Comparison of ENCODE assay signal across 8 mouse cellular contexts in the genomic region with DNA sequence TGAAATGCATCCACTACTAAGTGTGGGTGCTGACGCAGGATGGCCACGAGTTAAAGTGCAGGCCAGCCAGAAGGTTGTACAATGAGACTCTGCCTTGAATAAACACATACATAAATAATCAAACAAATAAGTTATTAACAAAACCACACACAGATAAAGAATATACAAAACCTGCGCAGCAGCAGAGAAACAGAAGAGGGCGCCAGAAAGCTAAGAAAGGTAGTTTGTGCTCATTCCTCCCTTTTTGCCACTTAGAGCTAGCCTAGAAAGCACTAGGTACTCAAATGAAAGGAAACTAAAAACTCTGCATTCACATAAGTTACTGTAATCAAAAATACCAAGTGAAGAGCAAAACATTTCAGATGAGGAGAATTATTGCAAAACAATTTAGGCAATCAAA. TPM values are rescaled to one million over a fixed set of nuclear protein-coding genes. Genes with fewer than 3 reads are reported as not detected.
DNase-seq lines count a peak whose midpoint lies in the region; ATAC-seq and TF ChIP-seq lines count a peak whose summit lies in the region.
"Had no signal": no experiment of that assay in that cellular context is flagged by ENCODE, and none has a peak within 500 bp of the region (broad histone marks: within the 10 kb centered on the region; RNA-seq: fewer than 3 reads in every experiment).

No protein-coding gene starts in this region.

- H3K4me3 ChIP-seq in midbrain, embryonic 10.5 days, result no peak overlapping the region
- no peak overlapping the region for H3K4me3 ChIP-seq in midbrain, embryonic 16.5 days (ENCODE audit: low read depth, low read length)
- no peak overlapping the region for H3K4me3 ChIP-seq in left cerebral cortex, adult 2 months
- H3K4me3 ChIP-seq: neural tube, embryonic 13.5 days had no signal

- H3K27ac ChIP-seq in midbrain, embryonic 10.5 days (replicated peaks), result no peak overlapping the region
- H3K27ac ChIP-seq in midbrain, embryonic 16.5 days (ENCODE audit: low read length), result no peak overlapping the region
- H3K27ac ChIP-seq in left cerebral cortex, adult 2 months, result no peak overlapping the region
- H3K27ac ChIP-seq: neural tube, embryonic 13.5 days had no signal

- TF ChIP-seq CTCF in left cerebral cortex, adult 2 months (IDR thresholded peaks at IDR 0.05), result peak; percentile 86

- peaks cover 11% of the 10 kb centered on the region; the same call in 1 of the 2 replicates for H3K9me3 ChIP-seq in midbrain, embryonic 10.5 days (replicated peaks)
- H3K9me3 ChIP-seq in midbrain, embryonic 16.5 days (replicated peaks; ENCODE audit: control insufficient read depth, low read length, poor library complexity, severe bottlenecking), result no peaks in the 10 kb centered on the region

- H3K9ac ChIP-seq in midbrain, embryonic 16.5 days (ENCODE audit: low read depth, low read length), result no peak overlapping the region
- H3K9ac ChIP-seq: neural tube, embryonic 13.5 days had no signal

- H3K4me2 ChIP-seq in midbrain, embryonic 16.5 days (ENCODE audit: low read length), result no peak overlapping the region
- H3K4me2 ChIP-seq: neural tube, embryonic 13.5 days had no signal

- peaks cover 9% of the 10 kb centered on the region for H3K4me1 ChIP-seq in midbrain, embryonic 10.5 days
- H3K4me1 ChIP-seq in midbrain, embryonic 16.5 days (ENCODE audit: control insufficient read depth, insufficient read depth, low read length), result no peaks in the 10 kb centered on the region
- H3K4me1 ChIP-seq: neural tube, embryonic 13.5 days had no signal

- no peaks in the 10 kb centered on the region for H3K27me3 ChIP-seq in midbrain, embryonic 10.5 days (ENCODE audit: low read depth, poor library complexity, severe bottlenecking)
- no peaks in the 10 kb centered on the region for H3K27me3 ChIP-seq in midbrain, embryonic 16.5 days (ENCODE audit: control insufficient read depth, insufficient read depth, low read depth, low read length)
- H3K27me3 ChIP-seq: neural tube, embryonic 13.5 days had no signal

- no peaks in the 10 kb centered on the region for H3K36me3 ChIP-seq in midbrain, embryonic 10.5 days
- no peaks in the 10 kb centered on the region for H3K36me3 ChIP-seq in midbrain, embryonic 16.5 days (ENCODE audit: control insufficient read depth, insufficient read depth, low read length)
- H3K36me3 ChIP-seq: neural tube, embryonic 13.5 days had no signal

- 35% methylated on average over 4 of the region's 4 CpGs for WGBS in midbrain, embryonic 10.5 days
- WGBS in midbrain, embryonic 16.5 days, result 20% methylated on average over 4 of the region's 4 CpGs

- no peak; the same call in 1 of the 2 replicates for ATAC-seq in midbrain, embryonic 16.5 days

- peak; percentile 15 for DNase-seq in midbrain, embryonic 10.5 days (ENCODE audit: low spot score)
- DNase-seq in NIH3T3 (ENCODE audit: low read depth), result peak; percentile 82
- DNase-seq in c-Kit-positive CD71-positive TER-119-positive erythroid progenitor cells, embryonic 14.5 days (ENCODE audit: low spot score), result peak; percentile 28
- peak; percentile 39 to 70 for DNase-seq in heart, postnatal 14 days
- peak; percentile 38 to 54 for DNase-seq in left cerebral cortex, adult 2 months (ENCODE audit: extremely low spot score in 1 of 2, low spot score in 2 of 2)
- peak; percentile 21 to 57 for DNase-seq in natural killer cell, adult 2 months (ENCODE audit: low spot score in 2 of 2)

- intact Hi-C loops in heart, postnatal 14 days (cut with DNase I), result loop anchor here (2.0 kb wide), 1 partner anchor 85 kb away; no protein-coding TSS in a partner anchor
- intact Hi-C loops in left cerebral cortex, adult 2 months (cut with DNase I), result loop anchor here (2.0 to 5.0 kb wide), 4 partner anchors 69 to 1149 kb away; a partner anchor contains a TSS

RNA-seq across cellular contexts. Expression of a gene that starts 21.4 kb away (rescaled TPM):
- 4.4 and 5.0 TPM in 2 replicates for polyA plus RNA-seq in midbrain, embryonic 10.5 days (2016; fragmentation: Nextera tagmentation; extraction: Ambion mirVana)
- polyA plus RNA-seq in midbrain, embryonic 16.5 days (2015; fragmentation: Nextera tagmentation; extraction: Ambion mirVana), result 7.5 and 9.5 TPM in 2 replicates
- total RNA-seq in heart, postnatal 14 days (2021), result 1 to 10 TPM; 8.6 to 9.7 TPM
- total RNA-seq in left cerebral cortex, adult 2 months (2021), result 1 to 10 TPM; 7.8 to 8.1 TPM

RNA-seq across cellular contexts. Expression of a gene that starts 37.6 kb away (rescaled TPM):
- 41.3 and 52.2 TPM in 2 replicates for polyA plus RNA-seq in midbrain, embryonic 10.5 days (2016; fragmentation: Nextera tagmentation; extraction: Ambion mirVana)
- 44.2 and 45.3 TPM in 2 replicates for polyA plus RNA-seq in midbrain, embryonic 16.5 days (2015; fragmentation: Nextera tagmentation; extraction: Ambion mirVana)
- total RNA-seq in heart, postnatal 14 days (2021), result 10 to 100 TPM; 24.5 to 26.5 TPM
- 10 to 100 TPM; 46.6 to 47.1 TPM for total RNA-seq in left cerebral cortex, adult 2 months (2021)

Comparison
In these comparisons a context has a peak if more than half of its experiments do, and no peak if none do; other contexts are left out.
1. DNase-seq: peak in every context shown above with its lines; median percentile 82 in NIH3T3; 54 in heart, postnatal 14 days; 46 in left cerebral cortex, adult 2 months; 39 in natural killer cell, adult 2 months; 28 in c-Kit-positive CD71-positive TER-119-positive erythroid progenitor cells, embryonic 14.5 days; 15 in midbrain, embryonic 10.5 days.